8 mouse cellular contexts compared by ENCODE assay signal in genomic region chr1:72870615-72871336, GRCm38 (mm10). TPM values are rescaled to one million over a fixed set of nuclear protein-coding genes. Genes with fewer than 3 reads are reported as not detected.
DNase-seq lines count a peak whose midpoint lies in the region; ATAC-seq and TF ChIP-seq lines count a peak whose summit lies in the region.

No protein-coding gene starts in this region.

- no peaks in the 10 kb centered on the region for H3K36me3 ChIP-seq in ES-E14 (ENCODE audit: control insufficient read depth, insufficient read depth, low read length, poor library complexity, severe bottlenecking)
- H3K36me3 ChIP-seq in hindbrain, embryonic 10.5 days, result 0 out of 2 replicates have a peak, but pooled peaks cover 5% of the 10 kb centered on the region
- no peaks in the 10 kb centered on the region for H3K36me3 ChIP-seq in lung, embryonic 16.5 days (ENCODE audit: control insufficient read depth, insufficient read depth, low read length)

- H3K27ac ChIP-seq in ES-E14 (ENCODE audit: insufficient read depth, low read depth, low read length, poor library complexity, severe bottlenecking), result no peak overlapping the region
- H3K27ac ChIP-seq in hindbrain, embryonic 10.5 days, result peak overlapping the region; percentile 84
- H3K27ac ChIP-seq in lung, embryonic 16.5 days (ENCODE audit: low read length), result peak overlapping the region; percentile 58

- no peak for DNase-seq in ES-E14 (ENCODE audit: low read depth, low spot score)
- peak; percentile 89 for DNase-seq in cerebellum, adult 8-10 months
- peak; percentile 85 to 86 for DNase-seq in frontal cortex, postnatal 10 days (ENCODE audit: low spot score in 2 of 2)
- peak; percentile 85 for DNase-seq in hindbrain, embryonic 10.5 days (ENCODE audit: low spot score)
- DNase-seq in layer of hippocampus, postnatal 14 days (ENCODE audit: low spot score in 2 of 2), result peak; percentile 82 to 92
- DNase-seq in right cerebral cortex, adult 18-20 months, result peak; percentile 94

- H3K4me3 ChIP-seq in ES-E14 (ENCODE audit: insufficient read depth in 1 of 2, low read depth in 1 of 2, low read length in 2 of 2, poor library complexity in 1 of 2, severe bottlenecking in 1 of 2), result peak overlapping the region; percentile 51 to 61
- peak overlapping the region; percentile 69 for H3K4me3 ChIP-seq in hindbrain, embryonic 10.5 days
- peak overlapping the region; percentile 64 for H3K4me3 ChIP-seq in lung, embryonic 16.5 days (ENCODE audit: low read length)

- ATAC-seq in lung, embryonic 16.5 days (ENCODE audit: low read depth), result peak; percentile 65
- ATAC-seq in activated CD4-positive, CD25-positive, alpha-beta regulatory T cell, adult 4 months, result no peak

- H3K9me3 ChIP-seq in ES-E14 (ENCODE audit: control insufficient read depth, insufficient read depth, low read depth, low read length), result no peaks in the 10 kb centered on the region
- no peaks in the 10 kb centered on the region for H3K9me3 ChIP-seq in hindbrain, embryonic 10.5 days
- H3K9me3 ChIP-seq in lung, embryonic 16.5 days (ENCODE audit: control insufficient read depth, low read length), result no peaks in the 10 kb centered on the region

- in situ Hi-C loops in ES-E14 (cut with MboI; ENCODE audit: low sequenced_read_pairs in 2 of 2, unreplicated experiment in 2 of 2), result loop anchor here in 1 of 2 experiments (10.0 kb wide), 1 partner anchor 954 kb away; no protein-coding TSS in a partner anchor

- H3K27me3 ChIP-seq in hindbrain, embryonic 10.5 days (ENCODE audit: insufficient read depth, poor library complexity, severe bottlenecking), result peaks cover 41% of the 10 kb centered on the region
- H3K27me3 ChIP-seq in lung, embryonic 16.5 days (ENCODE audit: control insufficient read depth, insufficient read depth, low read depth, low read length), result peaks cover 12% of the 10 kb centered on the region

- no peak overlapping the region for H3K9ac ChIP-seq in ES-E14 (ENCODE audit: insufficient read depth, low read depth, low read length, poor library complexity, severe bottlenecking)
- H3K9ac ChIP-seq in lung, embryonic 16.5 days (ENCODE audit: low read length), result peak overlapping the region; percentile 40

- peak overlapping the region; percentile 70 for H3K4me2 ChIP-seq in lung, embryonic 16.5 days (ENCODE audit: low read depth, low read length)

- WGBS in hindbrain, embryonic 10.5 days, result under 1% methylated on average over 20 of the region's 20 CpGs
- WGBS in lung, embryonic 16.5 days, result 1% methylated on average over 20 of the region's 20 CpGs

- H3K4me1 ChIP-seq in ES-E14 (ENCODE audit: control insufficient read depth in 2 of 2, insufficient read depth in 2 of 2, low read length in 2 of 2, poor library complexity in 1 of 2), result no peaks in the 10 kb centered on the region; a peak in 2 of 4 replicates
- H3K4me1 ChIP-seq in hindbrain, embryonic 10.5 days (replicated peaks), result peaks cover 88% of the 10 kb centered on the region
- H3K4me1 ChIP-seq in lung, embryonic 16.5 days (replicated peaks; ENCODE audit: control insufficient read depth, insufficient read depth, low read length), result peaks cover 37% of the 10 kb centered on the region

TF ChIP-seq in ES-E14, 5 proteins besides CTCF, POLR2A, EP300 and RAD21:
- TF ChIP-seq ZNF384 (IDR thresholded peaks at IDR 0.05; ENCODE audit: low read depth, low read length), result no peak
- no peak for TF ChIP-seq ZC3H11A (IDR thresholded peaks at IDR 0.05; ENCODE audit: borderline replicate concordance, low read depth, low read length)

RNA-seq across cellular contexts. Expression of gene Igfbp5, which starts 3.9 kb away (rescaled TPM):
- 1.3 and 2.1 TPM in 2 replicates for total RNA-seq in ES-E14 (2012; rRNA removed)
- 35.4 and 40.7 TPM in 2 replicates for polyA plus RNA-seq in hindbrain, embryonic 10.5 days (2016; fragmentation: Nextera tagmentation; extraction: Ambion mirVana)
- 10 to 100 TPM; 61.5 to 66.8 TPM for total RNA-seq in layer of hippocampus, postnatal 14 days (2021)
- 58.7 and 72.4 TPM in 2 replicates for polyA plus RNA-seq in lung, embryonic 16.5 days (2015; fragmentation: Nextera tagmentation; extraction: Ambion mirVana)
- not detected for polyA plus RNA-seq in activated CD4-positive, CD25-positive, alpha-beta regulatory T cell, adult 4 months (2017; shearing (Covaris generic))

RNA-seq across cellular contexts. Expression of gene Igfbp2, which starts 46.5 kb away (rescaled TPM):
- 1,066 and 2,076 TPM in 2 replicates for total RNA-seq in ES-E14 (2012; rRNA removed)
- polyA plus RNA-seq in hindbrain, embryonic 10.5 days (2016; fragmentation: Nextera tagmentation; extraction: Ambion mirVana), result 493 and 750 TPM in 2 replicates
- total RNA-seq in layer of hippocampus, postnatal 14 days (2021), result 100 to 1,000 TPM in 1 of 2 experiments, 10 to 100 TPM in 1; 56.4 to 116 TPM
- 213 and 233 TPM in 2 replicates for polyA plus RNA-seq in lung, embryonic 16.5 days (2015; fragmentation: Nextera tagmentation; extraction: Ambion mirVana)
- polyA plus RNA-seq in activated CD4-positive, CD25-positive, alpha-beta regulatory T cell, adult 4 months (2017; shearing (Covaris generic)), result not detected

Comparison
In these comparisons a context has a peak if more than half of its experiments do, and no peak if none do; other contexts are left out.
1. RNA of gene Igfbp5, which starts 3.9 kb away (polyA plus RNA-seq): 58.7 to 72.4 TPM in lung, embryonic 16.5 days and 35.4 to 40.7 TPM in hindbrain, embryonic 10.5 days; not detected in activated CD4-positive, CD25-positive, alpha-beta regulatory T cell, adult 4 months; every median in the first group is over 10 times any median in the second.
2. RNA of gene Igfbp2, which starts 46.5 kb away (polyA plus RNA-seq): 493 to 750 TPM in hindbrain, embryonic 10.5 days and 213 to 233 TPM in lung, embryonic 16.5 days; not detected in activated CD4-positive, CD25-positive, alpha-beta regulatory T cell, adult 4 months; every median in the first group is over 100 times any median in the second.
3. Peak in every context shown above with its lines, with median percentiles within 50 percentile points of each other: H3K4me3 ChIP-seq.